Mouse (Mus musculus): ENCODE results near the gene Rtn4r. TPM values are rescaled to one million over a fixed set of nuclear protein-coding genes. Genes with fewer than 3 reads are reported as not detected.
A peak's percentile ranks its signal among the peaks of the same experiment; 100 is the strongest.

Gene Rtn4r
- total and polyA plus RNA-seq, 3 experiments, result 0.04 TPM; not detected in 2

- no peak overlapping the region for H3K4me3 ChIP-seq (ENCODE audit: control insufficient read depth in 1 of 2, insufficient read depth in 1 of 2, low read depth in 2 of 2, low read length in 2 of 2)
Measured at GRCm38 (mm10) chr16:18156579-18157350, 29.3 kb downstream of the Rtn4r start.

GRCm38 (mm10) chr16:18159255-18159654, 31.8 kb downstream of the Rtn4r start:
- DNase-seq (ENCODE audit: low read depth, low spot score), result peak; percentile 93
- Histone ChIP-seq H3K4me3 (ENCODE audit: control insufficient read depth in 1 of 2, insufficient read depth in 1 of 2, low read depth in 2 of 2, low read length in 2 of 2) (peak overlapping the region in 1 of 2 experiments; percentile 1; a peak in 1 of 4 replicates), H3K36me3 (ENCODE audit: control insufficient read depth in 1 of 2, insufficient read depth in 2 of 2, low read length in 2 of 2) (peaks cover 0 to 51% of the 10 kb centered on the region in 2 experiments; a peak in 2 of 4 replicates), H3K79me2 (ENCODE audit: control insufficient read depth, insufficient read depth, low read length, poor library complexity) (no peaks in the 10 kb centered on the region), H3K4me1 (ENCODE audit: control insufficient read depth in 1 of 2, insufficient read depth in 2 of 2, low read length in 2 of 2) (peaks cover 22 to 63% of the 10 kb centered on the region in 2 experiments), H3K9ac (ENCODE audit: control insufficient read depth, low read depth, low read length, poor library complexity, severe bottlenecking) (peak overlapping the region; percentile 59), H3K27me3 (ENCODE audit: control insufficient read depth in 1 of 2, insufficient read depth in 2 of 2, low read length in 2 of 2) (no peaks in the 10 kb centered on the region), H3K9me3 (replicated peaks; ENCODE audit: insufficient read depth, low read length) (no peaks in the 10 kb centered on the region), H3K27ac (ENCODE audit: control insufficient read depth, low read depth, low read length) (peak overlapping the region; percentile 95)
- TF ChIP-seq MAX (IDR thresholded peaks at IDR 0.05; ENCODE audit: low read length), result 0 out of 2 replicates have a peak, but pooled peaks have one; percentile 2
- TF ChIP-seq USF2 (IDR thresholded peaks at IDR 0.05; ENCODE audit: borderline replicate concordance in 1 of 2, insufficient read depth in 1 of 2, low read depth in 1 of 2, low read length in 2 of 2), result no peak
- TF ChIP-seq NRF1 (IDR thresholded peaks at IDR 0.05; ENCODE audit: insufficient read depth, low read depth, low read length, poor library complexity, severe bottlenecking), result no peak
- TF ChIP-seq CHD2 (IDR thresholded peaks at IDR 0.05; ENCODE audit: low read length), result no peak
- peak; percentile 57 for TF ChIP-seq ELF1 (IDR thresholded peaks at IDR 0.05; ENCODE audit: low read depth, low read length)
- TF ChIP-seq NELFE (IDR thresholded peaks at IDR 0.05; ENCODE audit: low read depth, low read length), result peak; percentile 52
- peak in 1 of 2 experiments; percentile 76; a peak in 2 of 4 replicates for TF ChIP-seq POLR2A (IDR thresholded peaks at IDR 0.05; ENCODE audit: control insufficient read depth in 1 of 2, insufficient read depth in 1 of 2, low read depth in 1 of 2, low read length in 2 of 2, poor library complexity in 1 of 2)
- TF ChIP-seq EP300 (IDR thresholded peaks at IDR 0.05; ENCODE audit: low read depth in 1 of 2, low read length in 2 of 2), result peak; percentile 97 to 99
- TF ChIP-seq ZMIZ1 (IDR thresholded peaks at IDR 0.05; ENCODE audit: low read depth, low read length), result 0 out of 2 replicates have a peak, but pooled peaks have one; percentile 4
- TF ChIP-seq SMC3 (IDR thresholded peaks at IDR 0.05; ENCODE audit: low read depth, low read length), result no peak
- no peak for TF ChIP-seq USF1 (IDR thresholded peaks at IDR 0.05; ENCODE audit: low read depth, low read length)
- TF ChIP-seq POLR2AphosphoS5 (IDR thresholded peaks at IDR 0.05; ENCODE audit: borderline replicate concordance, low read depth, low read length), result no peak
- TF ChIP-seq RAD21 (IDR thresholded peaks at IDR 0.05; ENCODE audit: low read depth, low read length), result no peak
- no peak for TF ChIP-seq KAT2A (conservative IDR thresholded peaks at IDR 0.05; ENCODE audit: low read depth, low read length)
- no peak for TF ChIP-seq MAZ (IDR thresholded peaks at IDR 0.05; ENCODE audit: low read depth, low read length)
- no peak for TF ChIP-seq CHD1 (IDR thresholded peaks at IDR 0.05; ENCODE audit: low read depth, low read length)
- TF ChIP-seq CTCF (IDR thresholded peaks at IDR 0.05 in 2 of 3, conservative IDR thresholded peaks at IDR 0.05 in 1 of 3; ENCODE audit: control insufficient read depth in 1 of 3, insufficient read depth in 1 of 3, low read depth in 2 of 3, low read length in 3 of 3, poor library complexity in 1 of 3, severe bottlenecking in 1 of 3), result no peak
- 0 out of 2 replicates have a peak, but pooled peaks have one; percentile 24 for TF ChIP-seq JUND (IDR thresholded peaks at IDR 0.05; ENCODE audit: low read depth, low read length)
- no peak for TF ChIP-seq ZKSCAN1 (IDR thresholded peaks at IDR 0.05; ENCODE audit: low read depth, low read length)
- TF ChIP-seq GATA1 (IDR thresholded peaks at IDR 0.05; ENCODE audit: low read depth, low read length), result peak; percentile 97
- peak; percentile 92 for TF ChIP-seq TAL1 (IDR thresholded peaks at IDR 0.05; ENCODE audit: low read length)
- TF ChIP-seq POLR2AphosphoS2 (IDR thresholded peaks at IDR 0.05; ENCODE audit: low read length), result no peak
- TF ChIP-seq TCF12 (IDR thresholded peaks at IDR 0.05; ENCODE audit: low read depth, low read length), result peak; percentile 98
- no peak for TF ChIP-seq MEF2A (IDR thresholded peaks at IDR 0.05; ENCODE audit: extremely low read depth, insufficient replicate concordance, low read depth, low read length, poor library complexity, severe bottlenecking)

More at GRCm38 (mm10) chr16:18156579-18157350, 29.3 kb downstream of the Rtn4r start:
- peak overlapping the region; percentile 44 for H3K27ac ChIP-seq (ENCODE audit: control insufficient read depth, low read depth, low read length)
- H3K27me3 ChIP-seq (ENCODE audit: control insufficient read depth in 1 of 2, insufficient read depth in 2 of 2, low read length in 2 of 2), result no peaks in the 10 kb centered on the region
- peak overlapping the region; percentile 18 for H3K9ac ChIP-seq (ENCODE audit: control insufficient read depth, low read depth, low read length, poor library complexity, severe bottlenecking)
- peak; percentile 61 for DNase-seq (ENCODE audit: low read depth, low spot score)
- TF ChIP-seq POLR2A (IDR thresholded peaks at IDR 0.05; ENCODE audit: control insufficient read depth in 1 of 2, insufficient read depth in 1 of 2, low read depth in 1 of 2, low read length in 2 of 2, poor library complexity in 1 of 2), result peak in 1 of 2 experiments; percentile 63; a peak in 2 of 4 replicates
- 0 out of 2 replicates have a peak, but pooled peaks have one; percentile 5 for TF ChIP-seq HCFC1 (IDR thresholded peaks at IDR 0.05; ENCODE audit: low read depth, low read length)
- TF ChIP-seq NELFE (IDR thresholded peaks at IDR 0.05; ENCODE audit: low read depth, low read length), result 0 out of 2 replicates have a peak, but pooled peaks have one; percentile 25
- TF ChIP-seq CTCF (IDR thresholded peaks at IDR 0.05 in 2 of 3, conservative IDR thresholded peaks at IDR 0.05 in 1 of 3; ENCODE audit: control insufficient read depth in 1 of 3, insufficient read depth in 1 of 3, low read depth in 2 of 3, low read length in 3 of 3, poor library complexity in 1 of 3, severe bottlenecking in 1 of 3), result no peak
- no peak for TF ChIP-seq ELF1 (IDR thresholded peaks at IDR 0.05; ENCODE audit: low read depth, low read length)
- TF ChIP-seq GATA1 (IDR thresholded peaks at IDR 0.05; ENCODE audit: low read depth, low read length), result peak; percentile 77
- TF ChIP-seq TBP (IDR thresholded peaks at IDR 0.05; ENCODE audit: low read depth, low read length), result 0 out of 2 replicates have a peak, but pooled peaks have one; percentile 24
- peak in 1 of 2 experiments; percentile 52; a peak in 2 of 4 replicates for TF ChIP-seq EP300 (IDR thresholded peaks at IDR 0.05; ENCODE audit: low read depth in 1 of 2, low read length in 2 of 2)
- peak; percentile 57; the same call in 1 of the 2 replicates for TF ChIP-seq TCF12 (IDR thresholded peaks at IDR 0.05; ENCODE audit: low read depth, low read length)
- TF ChIP-seq GABPA (IDR thresholded peaks at IDR 0.05; ENCODE audit: low read depth, low read length), result no peak
- peak; percentile 70; the same call in 1 of the 2 replicates for TF ChIP-seq MAZ (IDR thresholded peaks at IDR 0.05; ENCODE audit: low read depth, low read length)
- no peaks in the 10 kb centered on the region for H3K79me2 ChIP-seq (ENCODE audit: control insufficient read depth, insufficient read depth, low read length, poor library complexity)
- peaks cover 0 to 50% of the 10 kb centered on the region in 2 experiments; a peak in 2 of 4 replicates for H3K36me3 ChIP-seq (ENCODE audit: control insufficient read depth in 1 of 2, insufficient read depth in 2 of 2, low read length in 2 of 2)
- no peaks in the 10 kb centered on the region for H3K9me3 ChIP-seq (replicated peaks; ENCODE audit: insufficient read depth, low read length)
- peaks cover 22 to 57% of the 10 kb centered on the region in 2 experiments for H3K4me1 ChIP-seq (ENCODE audit: control insufficient read depth in 1 of 2, insufficient read depth in 2 of 2, low read length in 2 of 2)
